Mouse (Mus musculus): Measurements from ENCODE around the gene Epb41l2. TPM values are rescaled to one million over a fixed set of nuclear protein-coding genes. Genes with fewer than 3 reads are reported as not detected.

Gene Epb41l2
- polyA plus RNA-seq, 1 experiment from 2014 or later: 45.5 TPM

- no peak overlapping the region for H3K9ac ChIP-seq (ENCODE audit: low read depth, low read length)
- WGBS: 74% methylated on average over 1 of the region's 1 CpGs
- no peak overlapping the region for H3K4me2 ChIP-seq (ENCODE audit: low read length)
- ATAC-seq (replicated peaks; ENCODE audit: low FRiP score, low read depth) (no peak), DNase-seq (ENCODE audit: low spot score) (no peak)
- H3K9me3 ChIP-seq (replicated peaks; ENCODE audit: low read length): no peaks in the 10 kb centered on the region
- TF ChIP-seq CTCF (IDR thresholded peaks at IDR 0.05; ENCODE audit: low read depth): no peak
- no peaks in the 10 kb centered on the region for H3K27me3 ChIP-seq (ENCODE audit: insufficient read depth, low read length)
- no peaks in the 10 kb centered on the region for H3K4me1 ChIP-seq (replicated peaks; ENCODE audit: insufficient read depth, low read length)
- H3K27ac ChIP-seq: no peak overlapping the region
- H3K36me3 ChIP-seq (ENCODE audit: insufficient read depth, low read length): no peaks in the 10 kb centered on the region
- no peak overlapping the region for H3K4me3 ChIP-seq (replicated peaks; ENCODE audit: low read depth, low read length)
Measured at GRCm38 (mm10) chr10:25538738-25539137, 179.1 kb downstream of the Epb41l2 start.

GRCm38 (mm10) chr10:25539146-25539770 lies 179.7 kb downstream of the Epb41l2 start:
- no peak overlapping the region for H3K4me2 ChIP-seq (ENCODE audit: low read length)
- no peak for DNase-seq (ENCODE audit: low spot score)
- no peak overlapping the region for H3K4me3 ChIP-seq (replicated peaks; ENCODE audit: low read depth, low read length)
- peak; percentile 42; the same call in 1 of the 2 replicates for TF ChIP-seq CTCF (IDR thresholded peaks at IDR 0.05; ENCODE audit: low read depth)
- no peak overlapping the region for H3K9ac ChIP-seq (ENCODE audit: low read depth, low read length)
- WGBS: 80% methylated on average over 4 of the region's 4 CpGs
- no peaks in the 10 kb centered on the region for H3K36me3 ChIP-seq (ENCODE audit: insufficient read depth, low read length)
- no peak for ATAC-seq (replicated peaks; ENCODE audit: low FRiP score, low read depth)
- H3K27me3 ChIP-seq (ENCODE audit: insufficient read depth, low read length): no peaks in the 10 kb centered on the region
- no peaks in the 10 kb centered on the region for H3K4me1 ChIP-seq (replicated peaks; ENCODE audit: insufficient read depth, low read length)
- no peak overlapping the region for H3K27ac ChIP-seq
- H3K9me3 ChIP-seq (replicated peaks; ENCODE audit: low read length): no peaks in the 10 kb centered on the region

- H3K9me3 ChIP-seq (replicated peaks; ENCODE audit: low read length): no peaks in the 10 kb centered on the region
- no peaks in the 10 kb centered on the region for H3K27me3 ChIP-seq (ENCODE audit: insufficient read depth, low read length)
- no peak overlapping the region for H3K27ac ChIP-seq
- H3K9ac ChIP-seq (ENCODE audit: low read depth, low read length): no peak overlapping the region
- WGBS: 73% methylated on average over 6 of the region's 6 CpGs
- 0 out of 2 replicates have a peak, but pooled peaks have one; percentile 2 for TF ChIP-seq CTCF (IDR thresholded peaks at IDR 0.05; ENCODE audit: low read depth)
- no peak overlapping the region for H3K4me2 ChIP-seq (ENCODE audit: low read length)
- no peak for DNase-seq (ENCODE audit: low spot score)
- no peaks in the 10 kb centered on the region for H3K4me1 ChIP-seq (replicated peaks; ENCODE audit: insufficient read depth, low read length)
- ATAC-seq (replicated peaks; ENCODE audit: low FRiP score, low read depth): no peak
- no peak overlapping the region for H3K4me3 ChIP-seq (replicated peaks; ENCODE audit: low read depth, low read length)
- no peaks in the 10 kb centered on the region for H3K36me3 ChIP-seq (ENCODE audit: insufficient read depth, low read length)
Measured at GRCm38 (mm10) chr10:25539771-25540168, 180.2 kb downstream of the Epb41l2 start.

GRCm38 (mm10) chr10:25541097-25541496 lies 181.5 kb downstream of the Epb41l2 start:
- no peaks in the 10 kb centered on the region for H3K4me1 ChIP-seq (replicated peaks; ENCODE audit: insufficient read depth, low read length)
- ATAC-seq (replicated peaks; ENCODE audit: low FRiP score, low read depth) (no peak), DNase-seq (ENCODE audit: low spot score) (no peak)
- no peak overlapping the region for H3K4me2 ChIP-seq (ENCODE audit: low read length)
- H3K27ac ChIP-seq: no peak overlapping the region
- no peaks in the 10 kb centered on the region for H3K9me3 ChIP-seq (replicated peaks; ENCODE audit: low read length)
- H3K36me3 ChIP-seq (ENCODE audit: insufficient read depth, low read length): no peaks in the 10 kb centered on the region
- 92% methylated on average over 3 of the region's 3 CpGs for WGBS
- TF ChIP-seq CTCF (IDR thresholded peaks at IDR 0.05; ENCODE audit: low read depth): no peak
- no peak overlapping the region for H3K4me3 ChIP-seq (replicated peaks; ENCODE audit: low read depth, low read length)
- no peak overlapping the region for H3K9ac ChIP-seq (ENCODE audit: low read depth, low read length)
- H3K27me3 ChIP-seq (ENCODE audit: insufficient read depth, low read length): no peaks in the 10 kb centered on the region

GRCm38 (mm10) chr10:25552936-25553335 lies 193.3 kb downstream of the Epb41l2 start:
- no peaks in the 10 kb centered on the region for H3K27me3 ChIP-seq (ENCODE audit: insufficient read depth, low read length)
- ATAC-seq (replicated peaks; ENCODE audit: low FRiP score, low read depth): no peak

GRCm38 (mm10) chr10:25571319-25572240 lies 212.0 kb downstream of the Epb41l2 start:
- 38% methylated on average over 9 of the region's 9 CpGs for WGBS
- Histone ChIP-seq H3K4me3 (replicated peaks; ENCODE audit: low read depth, low read length) (no peak overlapping the region), H3K9me3 (replicated peaks; ENCODE audit: low read length) (no peaks in the 10 kb centered on the region), H3K4me2 (ENCODE audit: low read length) (no peak overlapping the region), H3K36me3 (ENCODE audit: insufficient read depth, low read length) (no peaks in the 10 kb centered on the region), H3K9ac (ENCODE audit: low read depth, low read length) (no peak overlapping the region), H3K4me1 (replicated peaks; ENCODE audit: insufficient read depth, low read length) (no peaks in the 10 kb centered on the region), H3K27me3 (ENCODE audit: insufficient read depth, low read length) (no peaks in the 10 kb centered on the region), H3K27ac (no peak overlapping the region)
- no peak for TF ChIP-seq CTCF (IDR thresholded peaks at IDR 0.05; ENCODE audit: low read depth)
- DNase-seq (ENCODE audit: low spot score): peak; percentile 37
- ATAC-seq (replicated peaks; ENCODE audit: low FRiP score, low read depth): no peak

More at GRCm38 (mm10) chr10:25552936-25553335, 193.3 kb downstream of the Epb41l2 start:
- no peak overlapping the region for H3K27ac ChIP-seq
- H3K9me3 ChIP-seq (replicated peaks; ENCODE audit: low read length): no peaks in the 10 kb centered on the region
- WGBS: 43% methylated on average over 4 of the region's 4 CpGs
- H3K36me3 ChIP-seq (ENCODE audit: insufficient read depth, low read length): no peaks in the 10 kb centered on the region
- H3K9ac ChIP-seq (ENCODE audit: low read depth, low read length): no peak overlapping the region
- no peak overlapping the region for H3K4me2 ChIP-seq (ENCODE audit: low read length)
- H3K4me1 ChIP-seq (replicated peaks; ENCODE audit: insufficient read depth, low read length): no peaks in the 10 kb centered on the region
- no peak overlapping the region for H3K4me3 ChIP-seq (replicated peaks; ENCODE audit: low read depth, low read length)
- DNase-seq (ENCODE audit: low spot score): no peak
- TF ChIP-seq CTCF (IDR thresholded peaks at IDR 0.05; ENCODE audit: low read depth): no peak

Other genes starting within 250 kb of the Epb41l2 start
- gene Akap7, start 51.9 kb upstream of the Epb41l2 start, polyA plus RNA-seq (2015; fragmentation: Nextera tagmentation; extraction: Ambion mirVana): 33.2 and 40.3 TPM in 2 replicates
- 2.6 and 3.2 TPM in 2 replicates for gene Smlr1, start 176.5 kb downstream of the Epb41l2 start, polyA plus RNA-seq (2015; fragmentation: Nextera tagmentation; extraction: Ambion mirVana)